Mouse (Mus musculus): ENCODE measurements around the gene Rbms3. TPM values are rescaled to one million over a fixed set of nuclear protein-coding genes. Genes with fewer than 3 reads are reported as not detected.

Gene Rbms3
- total and polyA plus RNA-seq, 3 experiments, result not detected

DNA sequence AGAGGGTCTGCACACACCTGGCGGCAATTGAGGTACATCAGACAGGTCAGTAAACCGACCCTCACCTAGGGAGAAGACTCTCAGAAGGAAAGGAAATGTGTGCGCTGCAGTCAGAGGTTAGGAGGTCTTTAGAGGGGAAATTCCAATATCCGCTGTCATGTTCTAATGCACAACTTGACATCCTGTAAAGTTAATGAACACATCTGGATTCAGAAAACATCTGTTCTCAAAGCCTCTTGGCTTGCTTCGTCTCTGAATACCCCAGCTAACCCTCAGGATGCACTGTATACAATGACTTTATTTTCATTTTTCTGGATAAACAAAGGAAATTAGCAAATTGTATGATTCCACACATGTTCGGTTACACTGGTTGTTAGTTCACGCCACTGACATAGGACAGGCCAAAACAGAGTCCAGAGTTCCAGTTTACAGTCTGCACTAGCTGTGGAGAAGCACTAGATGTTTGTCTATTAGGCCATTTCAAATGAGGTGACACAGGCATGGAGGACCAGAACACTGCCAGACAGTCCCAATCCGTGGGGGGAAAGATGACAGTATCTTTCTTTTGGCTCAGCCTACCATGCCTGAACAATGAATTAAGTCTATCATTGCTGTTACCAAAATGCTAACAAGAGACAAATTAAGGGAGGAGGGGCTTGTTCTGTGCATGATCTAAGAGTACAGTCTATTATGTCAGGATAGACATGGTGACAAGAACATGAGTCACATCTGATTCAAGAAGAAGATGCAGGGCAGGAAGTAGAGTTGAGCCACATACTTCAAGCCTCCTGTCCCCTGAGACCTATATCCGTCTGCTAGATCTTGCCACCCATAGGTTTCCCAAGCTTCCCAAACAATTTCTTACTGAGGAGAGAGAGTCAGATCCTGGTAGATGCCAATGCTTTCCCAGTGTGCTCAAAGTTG, 538.2 kb downstream of the Rbms3 start:
- Histone ChIP-seq H3K4me2 (ENCODE audit: insufficient read depth, low read depth, poor library complexity, severe bottlenecking) (no peak overlapping the region), H3K27me3 (replicated peaks) (no peaks in the 10 kb centered on the region), H3K9me3 (replicated peaks; ENCODE audit: low read length) (peaks cover 77% of the 10 kb centered on the region), H3K36me3 (replicated peaks in 1 of 2; ENCODE audit: control insufficient read depth in 1 of 2, insufficient read depth in 1 of 2, low read length in 1 of 2) (no peaks in the 10 kb centered on the region), H3K79me2 (replicated peaks; ENCODE audit: control insufficient read depth, extremely low read depth, insufficient read depth, poor library complexity, severe bottlenecking) (no peaks in the 10 kb centered on the region), H3K27ac (ENCODE audit: insufficient read depth, low read depth) (no peak overlapping the region), H3K4me3 (replicated peaks in 1 of 3; ENCODE audit: low read depth in 2 of 3, low read length in 2 of 3, poor library complexity in 1 of 3) (no peak overlapping the region), H3K9ac (ENCODE audit: insufficient read depth, low read depth) (no peak overlapping the region), H3K4me1 (ENCODE audit: control insufficient read depth in 1 of 2, insufficient read depth in 2 of 2) (no peaks in the 10 kb centered on the region)
- DNase-seq (ENCODE audit: extremely low read depth), result no peak
- no peak for TF ChIP-seq USF1 (IDR thresholded peaks at IDR 0.05; ENCODE audit: low read depth, low read length)
- no peak for TF ChIP-seq MYC (IDR thresholded peaks at IDR 0.05; ENCODE audit: low read depth, low read length)
- no peak for TF ChIP-seq GABPA (IDR thresholded peaks at IDR 0.05; ENCODE audit: insufficient replicate concordance, low read depth, low read length)
- no peak for TF ChIP-seq PAX5 (IDR thresholded peaks at IDR 0.05; ENCODE audit: low read length)
- TF ChIP-seq JUN (IDR thresholded peaks at IDR 0.05; ENCODE audit: insufficient read depth, low read depth, low read length), result no peak
- no peak for TF ChIP-seq POLR2A (IDR thresholded peaks at IDR 0.05; ENCODE audit: low read depth, low read length)
- TF ChIP-seq TBP (conservative IDR thresholded peaks at IDR 0.05; ENCODE audit: low read depth, low read length), result no peak
- in situ Hi-C loops (cut with MboI; ENCODE audit: low pct_ligation_motif_present, low pct_unique_long_range_greater_than_20kb, low sequenced_read_pairs) (no loop called here), dilution Hi-C loops (cut with MboI; ENCODE audit: extremely low pct_ligation_motif_present, extremely low pct_unique_long_range_greater_than_20kb, low sequenced_read_pairs) (no loop called here)

DNA sequence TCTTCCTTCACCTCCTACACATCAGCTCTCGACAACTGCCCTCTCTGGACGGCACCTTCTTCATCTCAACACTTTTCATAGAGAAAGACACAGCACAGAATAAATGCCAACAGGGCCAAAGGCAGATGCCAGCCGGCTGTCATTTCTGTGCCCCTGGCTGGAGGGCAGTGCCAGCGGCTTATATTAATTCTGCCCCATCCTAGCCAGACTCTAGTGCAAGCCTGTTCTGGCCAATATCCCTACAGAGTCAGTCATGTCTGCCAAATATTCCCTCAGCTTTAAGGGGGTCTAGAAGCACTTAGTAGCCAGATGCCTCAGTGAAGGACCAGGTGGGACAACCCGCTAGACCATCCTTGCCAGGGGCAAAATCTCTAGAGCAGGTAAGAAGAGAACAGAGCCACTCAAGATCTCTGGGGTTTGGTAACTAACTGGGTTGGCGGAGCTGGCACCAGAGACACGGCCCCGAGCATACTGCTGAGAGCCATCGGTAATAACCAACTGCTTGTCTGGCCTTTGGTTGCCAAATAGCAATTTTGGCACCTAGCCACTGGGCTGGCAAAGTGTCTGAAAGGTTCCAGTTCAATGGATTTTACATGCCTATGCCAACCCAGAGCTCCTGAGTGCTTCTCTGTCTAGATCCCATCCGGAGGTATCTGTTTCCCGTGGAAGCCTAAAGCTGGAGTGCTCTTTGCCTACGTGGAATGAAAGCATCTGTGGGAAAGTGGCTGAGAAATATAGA, 540.1 kb downstream of the Rbms3 start:
- in situ Hi-C loops (cut with MboI; ENCODE audit: low pct_ligation_motif_present, low pct_unique_long_range_greater_than_20kb, low sequenced_read_pairs), result no loop called here
- dilution Hi-C loops (cut with MboI; ENCODE audit: extremely low pct_ligation_motif_present, extremely low pct_unique_long_range_greater_than_20kb, low sequenced_read_pairs), result no loop called here
- DNase-seq (ENCODE audit: extremely low read depth), result no peak
- TF ChIP-seq EP300 (IDR thresholded peaks at IDR 0.05; ENCODE audit: low read length) (no peak), IRF4 (IDR thresholded peaks at IDR 0.05; ENCODE audit: low read depth, low read length) (no peak), ZKSCAN1 (IDR thresholded peaks at IDR 0.05; ENCODE audit: borderline replicate concordance, low read depth, low read length) (no peak), KAT2A (IDR thresholded peaks at IDR 0.05; ENCODE audit: insufficient replicate concordance, low read length) (no peak), ZMIZ1 (IDR thresholded peaks at IDR 0.05; ENCODE audit: low read depth, low read length) (no peak), ETS1 (conservative IDR thresholded peaks at IDR 0.05; ENCODE audit: low read depth, low read length) (no peak), JUN (IDR thresholded peaks at IDR 0.05; ENCODE audit: insufficient read depth, low read depth, low read length) (no peak), ZC3H11A (IDR thresholded peaks at IDR 0.05; ENCODE audit: low read depth, low read length) (no peak), MAX (IDR thresholded peaks at IDR 0.05; ENCODE audit: low read length) (no peak), PAX5 (IDR thresholded peaks at IDR 0.05; ENCODE audit: low read length) (no peak), GABPA (IDR thresholded peaks at IDR 0.05; ENCODE audit: insufficient replicate concordance, low read depth, low read length) (no peak), CHD1 (IDR thresholded peaks at IDR 0.05; ENCODE audit: low read depth, low read length) (no peak), MAZ (IDR thresholded peaks at IDR 0.05; ENCODE audit: low read depth, low read length) (no peak), ZNF384 (IDR thresholded peaks at IDR 0.05; ENCODE audit: low read depth, low read length) (no peak), POLR2AphosphoS2 (IDR thresholded peaks at IDR 0.05; ENCODE audit: low read depth, low read length) (no peak), NRF1 (IDR thresholded peaks at IDR 0.05; ENCODE audit: low read depth, low read length) (no peak), MYC (IDR thresholded peaks at IDR 0.05; ENCODE audit: low read depth, low read length) (no peak), MAFK (IDR thresholded peaks at IDR 0.05; ENCODE audit: insufficient replicate concordance, low read length) (no peak), CHD2 (IDR thresholded peaks at IDR 0.05; ENCODE audit: low read length) (no peak)
- H3K9me3 ChIP-seq (replicated peaks; ENCODE audit: low read length), result peaks cover 87% of the 10 kb centered on the region
- H3K4me3 ChIP-seq (replicated peaks in 1 of 3; ENCODE audit: low read depth in 2 of 3, low read length in 2 of 3, poor library complexity in 1 of 3), result no peak overlapping the region
- H3K27me3 ChIP-seq (replicated peaks), result no peaks in the 10 kb centered on the region
- no peak overlapping the region for H3K4me2 ChIP-seq (ENCODE audit: insufficient read depth, low read depth, poor library complexity, severe bottlenecking)
- H3K36me3 ChIP-seq (replicated peaks in 1 of 2; ENCODE audit: control insufficient read depth in 1 of 2, insufficient read depth in 1 of 2, low read length in 1 of 2), result no peaks in the 10 kb centered on the region
- no peaks in the 10 kb centered on the region for H3K4me1 ChIP-seq (ENCODE audit: control insufficient read depth in 1 of 2, insufficient read depth in 2 of 2)
- no peaks in the 10 kb centered on the region for H3K79me2 ChIP-seq (replicated peaks; ENCODE audit: control insufficient read depth, extremely low read depth, insufficient read depth, poor library complexity, severe bottlenecking)
- no peak overlapping the region for H3K27ac ChIP-seq (ENCODE audit: insufficient read depth, low read depth)
- no peak overlapping the region for H3K9ac ChIP-seq (ENCODE audit: insufficient read depth, low read depth)
